Mouse (Mus musculus): ENCODE data around the gene Lrfn5. TPM values are rescaled to one million over a fixed set of nuclear protein-coding genes. Genes with fewer than 3 reads are reported as not detected.

Gene Lrfn5
- 0.17 TPM for polyA plus RNA-seq (2014; fragmentation: Illumina TruSeq; extraction: RNeasy Lipid Tissue Mini Kit (QIAGEN cat#74804))

GRCm38 (mm10) chr12:61522829-61523370, at the start of gene Lrfn5:
TSS of gene Lrfn5 (plus strand) at chr12:61523150.

Data from ovary, adult 10 weeks (tissue).